Mouse (Mus musculus) myocyte (in vitro differentiated cells): ENCODE measurements around the gene Robo2.

ENCODE experiments used
- E2F4 ChIP-seq: IDR thresholded peaks from one replicate; pipeline ENCODE4 v1.6.1; 2011; ENCODE audit warnings: mild to moderate bottlenecking, control low read depth, moderate library complexity; ENCODE audit not compliant: insufficient read depth
- MAX ChIP-seq: IDR thresholded peaks from one replicate; pipeline ENCODE4 v1.6.1; 2011; ENCODE audit warnings: low read depth, mild to moderate bottlenecking, control low read depth
- MYOD1 ChIP-seq, 3 experiments: IDR thresholded peaks; one replicate each; pipeline ENCODE4 v1.6.1; 2011; ENCODE audit warnings: control low read depth in 2 of 3, low read depth in 2 of 3, mild to moderate bottlenecking in 2 of 3, moderate library complexity in 1 of 3; ENCODE audit not compliant: insufficient read length in 2 of 3, control insufficient read depth in 1 of 3
- MYOG ChIP-seq, 3 experiments: IDR thresholded peaks; one replicate each; pipeline ENCODE4 v1.6.1; 2011; ENCODE audit warnings: control low read depth in 2 of 3, low read depth in 2 of 3, mild to moderate bottlenecking in 2 of 3; ENCODE audit not compliant: insufficient read length in 2 of 3, control insufficient read depth in 1 of 3, insufficient read depth in 1 of 3
- POLR2A ChIP-seq: IDR thresholded peaks from one replicate; pipeline ENCODE4 v1.6.1; 2011; ENCODE audit warnings: low read depth, mild to moderate bottlenecking, control low read depth, moderate library complexity; ENCODE audit not compliant: insufficient read length
- POLR2AphosphoS2 ChIP-seq: IDR thresholded peaks from one replicate; pipeline ENCODE4 v1.6.1; 2011; ENCODE audit warnings: low read depth, control low read depth; ENCODE audit not compliant: insufficient read length
- SRF ChIP-seq: IDR thresholded peaks from one replicate; pipeline ENCODE4 v1.6.1; 2011; ENCODE audit warnings: low read depth; ENCODE audit not compliant: control insufficient read depth, insufficient read length
- TCF12 ChIP-seq: IDR thresholded peaks from one replicate; pipeline ENCODE4 v1.6.1; 2011; ENCODE audit warnings: mild to moderate bottlenecking, control low read depth; ENCODE audit not compliant: poor library complexity, insufficient read depth, severe bottlenecking
- USF1 ChIP-seq: IDR thresholded peaks from one replicate; pipeline ENCODE4 v1.6.1; 2011; ENCODE audit warnings: low read depth, mild to moderate bottlenecking, control low read depth, moderate library complexity

- TF ChIP-seq POLR2A = no peak
- TF ChIP-seq TCF12 = no peak
- TF ChIP-seq MAX = no peak
- TF ChIP-seq MYOG (IDR thresholded peaks at IDR 0.05; ENCODE audit: control insufficient read depth in 1 of 3, insufficient read depth in 1 of 3, insufficient read length in 2 of 3, low read depth in 2 of 3) = no peak
- no peak for TF ChIP-seq POLR2AphosphoS2
- TF ChIP-seq E2F4 = no peak
- TF ChIP-seq MYOD1 (IDR thresholded peaks at IDR 0.05; ENCODE audit: control insufficient read depth in 1 of 3, insufficient read length in 2 of 3, low read depth in 2 of 3) = no peak
- no peak for TF ChIP-seq USF1
- no peak for TF ChIP-seq SRF
These were observed 442.1 kb downstream of the Robo2 start for GRCm38 (mm10) chr16:73969573-73969972.
